Mouse (Mus musculus) lung, embryonic 16.5 days (tissue): ENCODE data around the gene Cbx5. TPM values are rescaled to one million over a fixed set of nuclear protein-coding genes. Genes with fewer than 3 reads are reported as not detected.

Source experiments
- ATAC-seq: fragments of 200-750 bp; cut with Nextera tagmentation; 2 replicates; pipeline ENCODE4 v1.8.0; 2017; ENCODE audit warnings: low read depth, mild to moderate bottlenecking, moderate library complexity
- H3K27ac ChIP-seq: fragments of 300-500 bp; sonication (generic); 2 replicates; pipeline ENCODE4 v1.5.1; 2014; ENCODE audit warnings: mild to moderate bottlenecking, control low read depth, low read length
- H3K27me3 ChIP-seq: fragments of 300-500 bp; sonication (generic); 2 replicates; pipeline ENCODE4 v1.6.1; 2014; ENCODE audit warnings: low read depth, low read length, mixed read lengths; ENCODE audit not compliant: control insufficient read depth, insufficient read depth
- H3K36me3 ChIP-seq: fragments of 300-500 bp; sonication (generic); 2 replicates; pipeline ENCODE4 v1.6.1; 2014; ENCODE audit warnings: low read length; ENCODE audit not compliant: control insufficient read depth, insufficient read depth
- H3K4me1 ChIP-seq: fragments of 300-500 bp; sonication (generic); replicated peaks from 2 replicates; pipeline ENCODE4 v1.6.1; 2014; ENCODE audit warnings: low read length, mixed read lengths; ENCODE audit not compliant: control insufficient read depth, insufficient read depth
- H3K4me2 ChIP-seq: fragments of 300-500 bp; sonication (generic); 2 replicates; pipeline ENCODE4 v1.6.1; 2014; ENCODE audit warnings: low read depth, low read length, control low read depth
- H3K4me3 ChIP-seq: fragments of 300-500 bp; sonication (generic); 2 replicates; pipeline ENCODE4 v1.5.1; 2014; ENCODE audit warnings: mild to moderate bottlenecking, low read length, control low read depth
- H3K9ac ChIP-seq: fragments of 300-500 bp; sonication (generic); 2 replicates; pipeline ENCODE4 v1.6.1; 2014; ENCODE audit warnings: low read length, control low read depth
- H3K9me3 ChIP-seq: fragments of 300-500 bp; sonication (generic); 2 replicates; pipeline ENCODE4 v1.6.1; 2016; ENCODE audit warnings: low read length; ENCODE audit not compliant: control insufficient read depth
- WGBS: fragments of 180-500 bp; shearing (Covaris S2); extraction: QIAGEN DNeasy Blood & Tissue Kit; methylation state at CpG from one replicate; pipeline ENCODE4 v1.1.7; 2014; 5-methylcytosine and 5-hydroxymethylcytosine counted together
- polyA plus RNA-seq: library from polyadenylated mRNA; unstranded; fragments of >200 nt; fragmentation: Nextera tagmentation; extraction: Ambion mirVana; gene quantifications from 2 replicates; pipeline ENCODE4 v1.2.1, GENCODE M21; 2015

Gene Cbx5
- polyA plus RNA-seq, 1 experiment from 2014 or later = 102 TPM

- WGBS = 5% methylated on average over 10 of the region's 10 CpGs
- peaks cover 84% of the 10 kb centered on the region for H3K27me3 ChIP-seq
- no peak overlapping the region for H3K27ac ChIP-seq
Observed at GRCm38 (mm10) chr15:103172537-103172936, 67.1 kb downstream of the Cbx5 start.

GRCm38 (mm10) chr15:103171276-103171675, 68.3 kb downstream of the Cbx5 start:
- Histone ChIP-seq H3K27me3 (peaks cover 91% of the 10 kb centered on the region), H3K27ac (no peak overlapping the region), H3K36me3 (no peaks in the 10 kb centered on the region), H3K4me3 (no peak overlapping the region), H3K9ac (no peak overlapping the region), H3K4me2 (no peak overlapping the region), H3K4me1 (peaks cover 18% of the 10 kb centered on the region), H3K9me3 (no peaks in the 10 kb centered on the region)
- WGBS = 10% methylated on average over 8 of the region's 8 CpGs
- no peak for ATAC-seq

More at GRCm38 (mm10) chr15:103172537-103172936, 67.1 kb downstream of the Cbx5 start:
- Histone ChIP-seq H3K4me1 (peaks cover 21% of the 10 kb centered on the region), H3K9ac (no peak overlapping the region), H3K36me3 (no peaks in the 10 kb centered on the region), H3K4me3 (no peak overlapping the region), H3K9me3 (no peaks in the 10 kb centered on the region), H3K4me2 (no peak overlapping the region)
- ATAC-seq = 0 out of 2 replicates have a peak, but pooled peaks have one; percentile 23

- peaks cover 86% of the 10 kb centered on the region for H3K27me3 ChIP-seq
- H3K27ac ChIP-seq = no peak overlapping the region
- H3K36me3 ChIP-seq = no peaks in the 10 kb centered on the region
- H3K4me3 ChIP-seq = no peak overlapping the region
- peak overlapping the region; percentile 94; the same call in 1 of the 2 replicates for H3K4me2 ChIP-seq
- no peak overlapping the region for H3K9ac ChIP-seq
- peaks cover 18% of the 10 kb centered on the region for H3K4me1 ChIP-seq
- H3K9me3 ChIP-seq = no peaks in the 10 kb centered on the region
- ATAC-seq = no peak
- 17% methylated on average over 16 of the region's 16 CpGs for WGBS
Observed at GRCm38 (mm10) chr15:103170316-103170679, 69.3 kb downstream of the Cbx5 start.

DNA sequence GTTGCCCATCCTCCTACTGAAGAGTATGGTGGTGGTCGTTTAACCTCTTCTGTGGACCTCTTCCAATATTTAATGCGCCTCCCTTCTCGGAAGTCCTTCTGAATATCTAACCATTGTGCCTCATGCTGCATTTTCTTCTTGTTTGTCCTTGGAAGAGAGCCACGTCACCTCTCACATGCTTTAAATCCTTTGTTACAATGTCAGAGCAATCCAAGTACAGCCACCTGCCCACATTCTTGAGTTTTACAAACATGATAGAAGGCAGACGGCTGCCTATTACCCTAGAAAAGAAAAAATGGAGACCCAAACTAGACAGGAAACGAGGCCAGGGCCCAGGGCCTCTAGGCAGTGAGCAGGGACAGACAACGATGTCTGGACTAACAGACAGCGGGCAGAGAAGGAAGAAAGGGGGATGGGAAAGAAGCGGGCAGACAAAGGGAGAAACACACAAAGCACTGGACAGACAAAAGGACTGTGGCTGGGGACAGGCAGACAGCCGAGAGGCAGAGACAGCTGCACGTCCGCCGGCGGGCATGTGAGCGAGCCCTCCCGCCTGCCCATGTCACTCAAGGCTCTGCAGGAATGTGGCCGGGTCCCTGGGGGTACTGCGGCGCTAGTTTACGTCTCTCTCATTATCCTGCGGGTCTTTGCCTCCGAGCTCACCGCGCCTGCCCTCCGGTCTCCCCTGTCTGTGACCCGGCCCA, 69.9 kb downstream of the Cbx5 start:
- no peak overlapping the region for H3K27ac ChIP-seq
- no peak for ATAC-seq
- WGBS = 7% methylated on average over 26 of the region's 26 CpGs
- no peaks in the 10 kb centered on the region for H3K9me3 ChIP-seq
- H3K27me3 ChIP-seq = peaks cover 84% of the 10 kb centered on the region
- no peaks in the 10 kb centered on the region for H3K36me3 ChIP-seq
- peak overlapping the region; percentile 94 for H3K4me2 ChIP-seq
- peak overlapping the region; percentile 49; the same call in 1 of the 2 replicates for H3K9ac ChIP-seq
- H3K4me3 ChIP-seq = peak overlapping the region; percentile 50
- H3K4me1 ChIP-seq = peaks cover 18% of the 10 kb centered on the region

- H3K4me2 ChIP-seq = peak overlapping the region; percentile 94
- peak overlapping the region; percentile 49 for H3K9ac ChIP-seq
- peaks cover 77% of the 10 kb centered on the region for H3K27me3 ChIP-seq
- H3K9me3 ChIP-seq = no peaks in the 10 kb centered on the region
- no peak overlapping the region for H3K27ac ChIP-seq
- ATAC-seq = peak; percentile 18; the same call in 1 of the 2 replicates
- H3K36me3 ChIP-seq = no peaks in the 10 kb centered on the region
- H3K4me1 ChIP-seq = peaks cover 18% of the 10 kb centered on the region
- under 1% methylated on average over 63 of the region's 63 CpGs for WGBS
- H3K4me3 ChIP-seq = peak overlapping the region; percentile 50
Observed at GRCm38 (mm10) chr15:103168801-103169611, 70.6 kb downstream of the Cbx5 start.

- no peak overlapping the region for H3K4me2 ChIP-seq
- no peak for ATAC-seq
- H3K4me3 ChIP-seq = no peak overlapping the region
- no peak overlapping the region for H3K27ac ChIP-seq
- peaks cover 18% of the 10 kb centered on the region for H3K4me1 ChIP-seq
- peaks cover 64% of the 10 kb centered on the region for H3K27me3 ChIP-seq
- H3K9me3 ChIP-seq = no peaks in the 10 kb centered on the region
- no peak overlapping the region for H3K9ac ChIP-seq
- WGBS = 26% methylated on average over 3 of the region's 3 CpGs
- H3K36me3 ChIP-seq = no peaks in the 10 kb centered on the region
Observed at GRCm38 (mm10) chr15:103167786-103168185, 71.8 kb downstream of the Cbx5 start.

DNA sequence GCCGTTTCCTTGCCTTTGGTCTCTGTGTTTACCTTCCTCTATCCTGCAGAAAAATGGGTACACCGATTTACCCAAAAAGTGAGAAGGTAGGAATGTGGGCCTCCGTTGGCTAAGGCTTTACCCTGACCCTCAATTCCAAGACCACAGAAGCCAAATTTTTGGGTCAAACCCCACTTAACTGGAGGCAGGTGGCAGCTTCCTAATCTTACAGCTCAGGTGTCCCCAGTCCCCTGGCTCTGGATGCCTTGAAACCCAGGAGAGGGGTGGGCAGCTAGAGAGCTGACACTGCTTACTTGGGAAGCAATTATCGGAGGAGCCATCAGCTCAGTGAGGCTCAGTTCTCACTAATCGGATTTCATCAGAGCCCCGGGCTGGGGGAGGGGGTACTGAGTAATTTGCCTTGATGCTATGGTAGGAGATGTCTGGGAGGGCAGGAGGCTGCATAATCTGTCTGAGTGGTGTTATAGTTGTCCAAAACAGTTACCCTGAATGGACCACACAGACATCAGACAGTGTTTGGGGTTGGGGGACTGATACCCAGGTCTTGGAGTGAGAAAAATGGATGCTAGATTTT, 72.5 kb downstream of the Cbx5 start, which contains the start of gene Smug1:
Smug1 (minus strand) TSS at position 51 of the 574 bp plus-strand sequence.
- Histone ChIP-seq H3K27me3 (peaks cover 60% of the 10 kb centered on the region), H3K4me1 (peaks cover 22% of the 10 kb centered on the region), H3K4me2 (no peak within 1 kb of the TSS), H3K4me3 (no peak within 1 kb of the TSS), H3K36me3 (no peaks in the 10 kb centered on the region), H3K9me3 (no peaks in the 10 kb centered on the region), H3K9ac (no peak within 1 kb of the TSS), H3K27ac (no peak within 1 kb of the TSS)
- ATAC-seq = no peak
- WGBS = 30% methylated on average over 6 of the region's 6 CpGs

DNA sequence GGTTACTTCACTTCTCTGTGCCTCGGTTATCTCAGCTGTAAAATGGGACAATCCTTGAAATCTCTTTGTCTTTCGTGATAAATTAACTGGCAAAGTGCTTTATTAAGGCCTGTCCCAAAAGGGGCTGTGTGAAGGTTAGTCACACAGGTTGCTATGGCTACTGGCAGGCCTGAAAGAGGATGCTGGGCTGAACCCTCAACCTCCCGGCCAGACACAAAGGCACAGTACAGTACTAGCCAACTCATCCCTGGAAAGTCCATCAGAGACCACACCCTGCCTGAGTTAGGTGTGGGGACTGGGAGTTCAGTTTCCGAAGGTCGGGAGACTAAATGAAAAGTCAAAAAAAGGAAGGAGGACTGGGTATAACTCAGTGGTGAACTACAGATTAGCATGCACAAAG, 73.7 kb downstream of the Cbx5 start:
- ATAC-seq = no peak
- H3K4me1 ChIP-seq = peaks cover 17% of the 10 kb centered on the region

GRCm38 (mm10) chr15:103165379-103165778, 74.2 kb downstream of the Cbx5 start:
- Histone ChIP-seq H3K4me2 (no peak overlapping the region), H3K36me3 (no peaks in the 10 kb centered on the region), H3K27ac (no peak overlapping the region), H3K4me3 (no peak overlapping the region), H3K27me3 (peaks cover 45% of the 10 kb centered on the region), H3K4me1 (peaks cover 17% of the 10 kb centered on the region), H3K9ac (0 out of 2 replicates have a peak overlapping the region, but pooled peaks have one; percentile 25), H3K9me3 (no peaks in the 10 kb centered on the region)
- under 1% methylated on average over 13 of the region's 13 CpGs for WGBS
- ATAC-seq = peak; percentile 35; the same call in 1 of the 2 replicates

More for the DNA sequence above, 73.7 kb downstream of the Cbx5 start:
- peaks cover 48% of the 10 kb centered on the region for H3K27me3 ChIP-seq
- no peak overlapping the region for H3K9ac ChIP-seq
- H3K4me3 ChIP-seq = no peak overlapping the region
- H3K36me3 ChIP-seq = no peaks in the 10 kb centered on the region
- H3K4me2 ChIP-seq = no peak overlapping the region
- no peaks in the 10 kb centered on the region for H3K9me3 ChIP-seq
- H3K27ac ChIP-seq = no peak overlapping the region
- 44% methylated on average over 5 of the region's 5 CpGs for WGBS
